Mouse (Mus musculus) urinary bladder, adult 18-20 months (tissue): Measurements from ENCODE around the gene Tmem191c.
A peak's percentile ranks its signal among the peaks of the same experiment; 100 is the strongest.
"Not testable (repeated sequence)": the region's sequence is repeated elsewhere in the genome, so short reads cannot be mapped to it uniquely, and the experiment has no call there.

Source experiments
- DNase-seq, 2 experiments: peaks; one replicate each; pipeline ENCODE4 v3.0.0; 2022; ENCODE audit warnings: low spot score in 2 of 2, mixed read lengths in 2 of 2

Gene Tmem191c

DNA sequence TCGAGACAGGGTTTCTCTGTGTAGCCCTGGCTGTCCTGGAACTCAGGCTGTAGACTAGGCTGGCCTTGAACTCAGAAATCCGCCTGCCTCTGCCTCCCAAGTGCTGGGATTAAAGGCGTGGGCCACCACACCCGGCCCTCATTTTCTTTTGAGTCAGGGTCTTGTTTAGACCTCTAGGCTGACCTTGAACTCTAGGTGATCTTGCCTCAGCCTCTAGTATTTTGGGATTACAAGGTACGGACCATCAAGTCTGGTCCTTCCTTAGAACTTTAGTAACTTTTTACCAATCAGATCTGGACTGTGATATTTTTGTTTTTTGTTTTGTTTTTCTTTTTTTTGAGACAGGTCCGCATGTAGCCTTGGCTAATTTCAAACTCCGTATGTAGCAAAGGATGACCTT is at the start of gene Tmem191c:
Tmem191c (plus strand) TSS at position 357 of the 400 bp plus-strand sequence.
- DNase-seq, result no peak

DNA sequence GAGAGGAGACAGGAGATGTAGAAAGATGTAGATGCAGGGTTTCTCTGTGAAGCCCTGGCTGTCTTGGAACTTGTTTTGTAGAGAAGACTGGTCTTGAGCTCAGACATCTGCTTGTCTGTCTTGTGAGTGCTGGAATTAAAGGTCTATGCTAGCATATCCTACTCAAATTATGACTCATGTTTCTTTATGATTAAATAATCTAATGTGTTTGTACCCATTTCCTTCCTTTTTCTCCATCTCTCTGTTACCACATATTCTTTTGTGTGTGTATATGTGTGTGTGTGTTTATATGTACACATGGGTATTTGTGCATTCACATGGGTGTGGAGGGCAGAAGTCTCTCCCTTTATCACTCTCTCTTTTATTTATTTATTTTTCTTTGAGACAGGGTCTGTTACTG is 49.4 kb upstream of the Tmem191c start:
- no peak for DNase-seq

DNA sequence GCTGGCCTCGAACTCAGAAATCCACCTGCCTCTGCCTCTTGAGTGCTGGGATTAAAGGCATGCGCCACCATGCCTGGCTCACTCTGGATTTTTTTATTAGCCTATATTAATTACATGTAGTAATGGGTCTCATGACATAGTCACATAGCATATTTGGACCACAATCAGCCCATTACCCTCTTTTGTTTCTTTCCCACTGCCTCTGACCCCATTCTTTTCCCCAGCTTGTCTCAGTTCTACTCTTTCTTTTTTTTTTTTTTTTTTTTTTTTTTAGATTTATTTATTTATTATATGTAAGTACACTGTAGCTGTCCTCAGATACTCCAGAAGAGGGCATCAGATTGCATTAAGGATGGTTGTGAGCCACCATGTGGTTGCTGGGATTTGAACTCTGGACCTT is 44.4 kb upstream of the Tmem191c start:
- not testable (repeated sequence) for DNase-seq

- DNase-seq, result peak; percentile 95 to 96
These were observed 42.8 kb upstream of the Tmem191c start, which contains the start of gene Hic2 for GRCm38 (mm10) chr16:17232794-17233701. Gene Hic2 (plus strand): TSS chr16:17233572.

DNA sequence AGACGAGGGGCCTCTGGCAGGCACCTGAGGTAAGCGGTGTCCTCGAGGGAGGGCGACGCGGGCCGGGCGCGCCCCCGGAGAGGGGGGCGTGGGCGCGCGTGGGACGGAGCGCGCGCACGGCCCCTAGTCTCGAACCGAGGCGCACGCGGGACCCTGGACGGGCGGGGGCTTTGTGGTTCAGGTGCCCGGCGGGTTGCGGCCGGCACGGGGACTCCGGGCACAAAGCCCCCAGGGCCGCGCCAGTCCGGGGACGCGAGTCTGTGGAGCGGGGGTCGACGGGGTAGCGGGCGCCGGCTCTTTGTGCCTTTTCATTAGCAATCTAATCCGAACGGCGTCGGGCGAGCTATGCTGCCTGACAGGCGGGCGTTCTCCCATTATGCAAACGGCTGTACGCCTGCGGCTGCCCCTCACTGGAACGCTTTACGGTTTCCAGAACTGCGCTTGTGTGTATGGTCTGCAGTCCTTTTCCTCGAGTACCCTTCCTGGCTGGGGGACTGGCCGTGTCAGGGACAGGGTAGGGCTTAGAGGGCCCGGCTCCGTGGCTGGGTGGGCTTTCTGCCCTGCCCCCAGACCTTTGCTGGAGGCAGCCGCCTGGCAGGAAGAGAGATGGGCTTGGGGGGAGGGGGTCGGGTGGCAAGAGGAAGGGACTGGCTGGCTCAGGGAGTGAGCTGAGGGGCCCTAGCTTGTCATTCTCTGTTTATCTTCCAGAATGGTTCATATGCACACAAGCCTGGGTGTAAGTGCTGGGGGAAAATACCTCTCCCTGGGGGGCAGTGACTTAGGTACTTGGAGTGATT is 42.0 kb upstream of the Tmem191c start:
- DNase-seq, result no peak

DNA sequence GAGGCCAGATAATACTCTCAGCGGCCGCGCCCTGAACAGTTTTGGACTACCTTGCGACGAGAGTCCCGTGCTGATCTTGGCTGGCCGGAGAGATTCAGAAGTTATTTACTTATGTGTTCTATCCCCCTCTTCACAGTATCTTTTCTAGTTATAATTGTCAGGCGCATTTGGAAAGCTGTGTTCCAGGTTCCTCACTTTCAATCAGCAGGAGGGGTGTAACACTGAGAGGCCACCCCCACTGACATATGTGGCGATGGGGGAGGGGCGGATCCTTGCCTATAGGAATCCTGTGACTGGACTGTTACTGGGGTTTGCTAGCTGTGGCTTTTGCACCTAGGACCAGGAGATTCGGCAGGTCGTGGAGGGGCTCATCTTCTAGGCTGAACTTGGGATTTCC is 41.4 kb upstream of the Tmem191c start:
- DNase-seq, result no peak

- peak in 1 of 2 experiments; percentile 53 for DNase-seq
These were observed 40.8 kb upstream of the Tmem191c start for GRCm38 (mm10) chr16:17234916-17235665.

- DNase-seq, result no peak
These were observed 38.2 kb upstream of the Tmem191c start for GRCm38 (mm10) chr16:17237634-17238033.

GRCm38 (mm10) chr16:17239409-17239808 is 36.5 kb upstream of the Tmem191c start:
- DNase-seq, result no peak

DNA sequence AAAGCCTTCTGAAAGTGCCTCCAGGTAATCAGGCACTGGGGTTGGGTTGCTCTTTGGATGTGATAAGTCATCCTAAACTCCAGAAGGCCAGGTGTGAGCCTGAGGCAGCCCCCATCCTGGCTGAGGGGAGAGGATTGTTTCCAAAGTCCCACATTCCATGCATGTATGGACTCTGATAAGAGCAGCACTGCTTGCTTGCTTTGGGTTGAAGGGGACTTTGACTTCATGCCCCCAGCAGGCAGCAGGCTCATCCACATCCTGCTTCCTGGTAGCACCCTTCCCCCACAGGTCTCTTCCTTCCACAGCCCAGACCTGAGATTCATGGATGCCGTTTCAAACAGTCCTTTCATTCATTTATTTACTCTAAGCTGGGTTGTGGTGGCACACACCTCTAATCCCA is 32.1 kb upstream of the Tmem191c start:
- no peak for DNase-seq

DNA sequence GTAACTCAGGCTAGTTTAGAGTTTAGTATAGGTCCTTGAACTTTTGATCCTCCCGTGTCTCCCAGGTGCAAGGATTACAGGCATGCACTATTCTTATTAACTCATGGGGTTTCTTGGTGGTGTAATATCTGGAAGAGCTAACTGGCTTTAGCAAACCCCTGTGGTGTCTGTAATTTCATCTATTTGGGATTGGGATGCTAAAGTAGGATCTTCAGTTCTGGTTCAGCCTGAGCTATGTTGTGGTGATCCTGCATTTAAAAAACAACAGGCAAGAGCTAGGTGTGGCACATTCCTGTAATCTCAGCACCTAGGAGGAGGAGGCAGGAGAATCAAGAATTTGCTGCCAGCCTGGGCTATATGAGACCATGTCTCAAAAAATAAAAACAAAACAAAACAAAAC is 30.9 kb upstream of the Tmem191c start:
- no peak for DNase-seq

DNA sequence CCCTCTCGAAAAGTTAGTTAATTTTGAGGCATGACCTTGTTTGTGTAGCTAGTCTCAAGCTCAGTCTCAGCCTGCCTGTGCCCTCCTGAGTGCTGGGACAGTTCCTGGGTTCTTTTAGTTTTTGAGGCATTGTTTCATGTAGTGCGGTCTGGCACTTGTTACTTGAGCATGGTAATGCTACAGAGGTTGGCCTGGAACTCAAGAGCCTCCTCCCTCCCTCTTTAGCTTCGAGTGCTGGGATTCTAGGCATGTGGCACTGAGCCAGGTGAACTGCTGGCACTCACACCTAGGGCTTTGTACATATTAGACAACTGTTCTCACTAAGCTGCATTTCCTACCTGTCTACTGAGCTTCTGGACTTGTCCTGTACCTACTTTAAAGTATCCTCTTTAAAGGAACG is 28.1 kb upstream of the Tmem191c start:
- no peak for DNase-seq

GRCm38 (mm10) chr16:17249135-17249534 is 26.7 kb upstream of the Tmem191c start:
- peak in 1 of 2 experiments; percentile 30 for DNase-seq

GRCm38 (mm10) chr16:17251539-17251938 is 24.3 kb upstream of the Tmem191c start:
- DNase-seq, result peak; percentile 52 to 71

DNA sequence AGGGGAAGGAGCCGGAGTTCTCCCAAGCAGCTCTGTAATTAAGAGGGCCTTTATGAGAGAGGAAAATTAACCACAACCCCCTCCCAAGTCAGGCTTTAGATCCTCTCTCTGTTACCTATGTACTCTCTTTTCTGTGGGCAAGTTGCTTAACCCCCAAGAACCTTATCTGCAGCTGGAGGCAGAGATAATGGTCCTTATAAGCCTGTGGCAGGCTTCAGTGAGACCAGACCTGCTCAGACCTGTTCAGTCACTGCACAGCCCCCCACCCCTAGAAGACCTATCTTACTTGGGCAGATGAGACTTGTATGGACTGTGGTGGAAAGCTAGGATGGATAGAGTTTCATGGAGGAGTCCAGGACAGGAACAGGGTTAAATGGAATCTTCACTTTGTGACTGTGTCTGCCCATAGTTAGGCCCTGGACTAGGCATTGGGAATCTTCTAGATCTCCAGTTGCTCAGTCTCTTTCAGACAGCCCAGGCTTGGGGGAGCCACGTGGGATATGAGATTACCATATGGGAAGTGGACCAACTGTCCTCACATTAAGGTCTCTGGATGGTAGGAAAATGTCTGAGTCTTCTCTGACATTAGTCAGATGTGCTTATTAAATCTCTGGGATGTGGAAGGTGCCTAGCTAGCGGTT is 23.7 kb upstream of the Tmem191c start:
- DNase-seq, result no peak

- no peak for DNase-seq
These were observed 23.0 kb upstream of the Tmem191c start for GRCm38 (mm10) chr16:17252841-17253240.

GRCm38 (mm10) chr16:17254005-17254597 is 21.8 kb upstream of the Tmem191c start:
- DNase-seq, result no peak

DNA sequence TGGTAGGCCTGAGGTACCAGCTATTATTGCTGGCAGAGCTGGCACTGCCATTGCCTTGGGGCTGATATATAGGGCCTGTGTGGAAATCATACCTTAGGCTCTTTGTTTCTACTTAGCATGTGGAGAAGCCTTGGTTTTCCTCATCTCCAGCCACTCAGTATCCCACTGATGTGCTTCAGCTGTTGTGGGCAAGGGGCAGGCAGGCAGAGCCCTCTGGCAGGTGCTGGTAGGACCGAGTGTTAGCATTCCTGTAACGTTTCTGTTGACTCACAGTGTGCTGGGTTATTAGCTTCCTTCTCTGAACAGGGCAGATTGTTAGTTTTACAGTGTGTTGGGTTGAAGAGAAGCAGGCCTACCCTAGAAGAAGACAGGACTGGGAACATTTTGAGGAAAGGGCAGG is 20.6 kb upstream of the Tmem191c start:
- DNase-seq, result no peak

DNA sequence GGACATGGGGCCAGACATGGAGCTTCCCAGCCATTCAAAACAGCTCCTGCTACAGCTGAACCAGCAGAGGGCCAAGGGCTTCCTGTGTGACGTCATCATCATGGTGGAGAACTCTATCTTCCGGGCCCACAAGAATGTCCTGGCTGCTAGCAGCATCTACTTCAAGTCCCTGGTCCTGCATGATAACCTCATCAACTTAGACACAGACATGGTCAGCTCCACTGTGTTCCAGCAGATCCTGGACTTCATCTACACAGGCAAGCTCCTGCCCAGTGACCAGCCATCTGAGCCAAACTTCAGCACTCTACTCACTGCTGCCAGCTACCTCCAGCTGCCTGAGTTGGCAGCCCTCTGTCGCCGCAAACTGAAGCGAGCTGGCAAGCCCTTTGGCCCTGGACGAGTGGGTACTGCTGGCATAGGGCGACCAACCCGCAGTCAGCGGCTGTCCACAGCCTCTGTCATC is 18.5 kb upstream of the Tmem191c start:
- no peak for DNase-seq

DNA sequence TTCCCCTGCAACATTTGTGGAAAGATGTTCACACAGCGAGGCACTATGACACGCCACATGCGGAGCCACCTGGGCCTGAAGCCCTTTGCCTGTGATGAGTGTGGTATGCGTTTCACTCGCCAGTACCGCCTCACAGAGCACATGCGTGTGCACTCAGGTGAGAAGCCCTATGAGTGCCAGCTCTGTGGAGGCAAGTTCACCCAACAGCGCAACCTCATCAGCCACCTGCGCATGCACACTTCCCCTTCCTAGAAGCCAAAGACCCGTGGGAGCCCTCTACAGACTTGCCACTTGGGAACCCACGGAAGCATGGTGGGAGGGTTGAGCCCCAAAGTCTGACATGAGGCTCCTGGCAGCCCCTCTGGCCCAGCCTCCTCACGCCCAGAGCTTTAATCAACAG is 17.0 kb upstream of the Tmem191c start:
- DNase-seq, result no peak

GRCm38 (mm10) chr16:17261341-17261740 is 14.5 kb upstream of the Tmem191c start:
- DNase-seq, result no peak
